Mouse (Mus musculus): Measurements from ENCODE around the gene Spred1.

DNA sequence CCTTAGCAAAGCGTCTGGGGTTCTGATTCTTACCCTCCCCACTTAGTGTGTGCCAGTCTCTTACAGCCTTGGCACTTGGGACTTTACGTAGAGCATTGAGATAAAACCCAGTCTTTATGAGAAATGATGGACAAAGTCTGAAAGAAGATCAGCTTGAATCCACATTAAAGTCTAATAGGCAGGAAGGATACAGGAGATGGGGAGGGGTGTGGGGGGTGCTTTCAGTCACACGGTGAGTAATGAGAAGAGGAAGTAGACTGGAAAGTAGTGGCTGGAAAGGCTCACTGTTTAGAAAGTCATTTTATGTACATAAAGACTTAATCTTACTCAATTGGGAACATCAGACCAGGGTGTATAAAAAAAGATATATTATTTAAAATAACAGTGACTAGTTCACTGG is 47.9 kb downstream of the Spred1 start:
- TF ChIP-seq EP300 (IDR thresholded peaks at IDR 0.05; ENCODE audit: low read depth) (no peak), CTCF (IDR thresholded peaks at IDR 0.05; ENCODE audit: low read depth) (no peak)
